Mouse (Mus musculus) embryo, embryonic 10 days (tissue): ENCODE results near the gene Jmy.
A peak's percentile ranks its signal among the peaks of the same experiment; 100 is the strongest.
"Not testable (repeated sequence)": the region's sequence is repeated elsewhere in the genome, so short reads cannot be mapped to it uniquely, and the experiment has no call there.

ENCODE experiments used
- DNase-seq: peaks from one replicate; pipeline ENCODE4 v3.0.0-alpha.2; 2015; ENCODE audit warnings: low spot score

Gene Jmy

DNA sequence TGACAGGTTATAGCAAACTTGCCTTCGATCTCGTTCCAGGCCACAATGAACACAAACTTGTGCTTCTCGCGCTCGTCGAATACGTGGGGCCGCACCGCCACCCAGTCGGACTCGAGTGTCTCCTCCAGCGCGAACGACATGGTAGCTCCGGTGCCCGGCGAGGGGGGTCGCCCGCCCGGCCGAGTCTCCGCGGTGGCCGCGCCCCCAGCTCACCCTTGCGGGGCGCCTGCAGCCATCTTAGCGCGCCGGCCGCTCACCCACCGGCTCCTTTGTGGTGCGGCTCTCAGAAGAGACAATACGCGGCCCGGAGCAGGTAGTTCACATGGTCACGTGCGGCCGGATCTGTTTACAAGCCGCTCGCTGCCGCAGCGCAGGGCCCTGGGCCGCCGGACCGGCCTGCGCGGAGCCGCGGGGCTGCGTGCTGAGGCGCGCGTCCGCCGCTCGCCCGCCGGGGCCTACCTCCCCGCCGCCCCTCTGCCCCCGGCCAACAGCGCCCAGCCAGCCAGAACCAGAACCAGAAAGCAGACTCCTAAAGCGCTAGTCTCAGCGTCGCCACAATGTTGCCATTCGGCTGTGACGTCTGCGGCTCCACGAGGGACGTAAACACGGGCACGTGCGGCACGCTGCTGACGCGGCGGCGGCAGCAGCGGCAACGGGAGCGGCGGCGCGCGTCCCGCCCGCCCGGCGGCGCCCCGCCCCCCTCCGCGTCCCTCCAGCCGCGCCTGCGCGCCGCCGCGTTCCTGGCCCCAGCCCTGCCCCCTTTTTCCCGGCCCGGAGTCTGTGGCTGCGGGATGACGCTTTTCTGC, at the start of gene Jmy:
Jmy (minus strand) TSS at position 642 of the 806 bp plus-strand sequence.
- peak; percentile 91 for DNase-seq

DNA sequence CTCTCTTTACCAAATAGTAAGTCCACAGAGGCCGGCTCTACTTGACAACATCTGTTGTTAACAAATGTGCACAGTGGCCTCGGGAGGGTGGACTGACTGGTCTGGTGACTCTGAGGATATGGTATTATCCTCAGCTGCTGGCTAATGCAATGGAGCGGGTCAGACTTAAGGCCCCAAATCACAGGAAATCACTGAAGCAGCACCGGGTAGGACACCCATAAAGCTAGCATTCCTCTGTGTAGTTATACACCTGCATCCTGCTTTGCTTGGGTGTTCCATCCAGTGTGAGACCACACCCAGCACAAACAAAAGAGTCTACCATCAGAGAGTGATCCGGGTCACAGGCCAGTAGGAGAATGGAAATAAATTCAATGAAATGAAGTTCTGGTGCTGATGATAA, 48.0 kb upstream of the Jmy start:
- DNase-seq: no peak

DNA sequence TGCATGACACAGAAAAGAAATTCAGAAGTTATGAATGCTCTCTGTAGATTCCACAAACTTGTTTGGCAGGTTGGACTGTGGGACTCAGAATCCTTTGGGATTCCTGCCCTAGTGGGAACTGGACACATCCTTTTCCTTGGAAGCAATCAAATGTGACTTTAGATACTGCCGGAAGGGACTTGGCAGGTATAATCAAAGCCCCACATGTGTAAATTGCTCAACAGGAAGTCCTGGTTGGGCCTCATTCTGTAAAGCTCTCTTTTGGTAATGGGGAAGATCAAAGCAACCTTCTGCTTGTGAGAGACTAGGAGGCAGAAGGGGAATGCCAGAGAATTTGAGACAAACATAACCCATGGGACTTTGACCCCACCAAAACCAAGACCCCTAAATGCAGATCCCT, 46.4 kb upstream of the Jmy start:
- no peak for DNase-seq

DNA sequence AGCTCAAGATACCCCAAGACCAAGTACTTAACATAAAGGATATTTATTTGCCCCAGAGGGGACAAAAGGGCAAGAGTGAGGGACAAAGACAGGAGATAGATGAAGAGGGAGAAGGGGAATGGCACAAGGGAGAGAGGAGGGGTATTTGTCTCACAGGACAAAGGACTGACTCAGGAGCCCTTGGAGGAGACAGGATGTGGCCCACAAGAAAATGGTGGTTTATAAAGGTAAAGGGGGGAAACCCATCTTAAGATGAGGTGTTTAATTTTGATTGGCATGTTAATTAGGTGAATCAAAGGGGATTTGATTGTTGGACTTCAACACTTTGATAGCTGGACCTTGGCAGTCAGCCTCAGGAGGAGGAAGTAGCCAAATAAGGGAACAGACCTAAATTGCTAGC, 44.7 kb upstream of the Jmy start:
- no peak for DNase-seq

DNA sequence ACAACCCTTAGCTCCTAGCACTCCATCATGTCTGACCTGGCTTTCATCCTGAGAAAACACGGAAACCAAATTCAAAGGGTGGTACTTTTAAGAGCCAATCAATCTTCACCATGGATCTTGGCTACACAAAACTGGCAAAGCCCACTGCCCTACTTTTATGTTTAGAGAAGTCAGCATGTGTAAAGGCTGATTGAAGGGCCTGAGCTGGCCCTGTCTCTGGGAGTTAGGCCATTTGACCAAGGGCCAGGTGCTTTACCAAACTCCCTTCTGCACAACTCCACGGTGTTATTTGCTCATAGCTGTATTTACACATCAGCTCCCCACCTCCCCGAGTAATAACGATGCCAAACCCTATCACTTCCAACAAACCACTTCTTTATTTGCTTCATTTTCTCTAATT, 39.7 kb upstream of the Jmy start:
- no peak for DNase-seq

DNA sequence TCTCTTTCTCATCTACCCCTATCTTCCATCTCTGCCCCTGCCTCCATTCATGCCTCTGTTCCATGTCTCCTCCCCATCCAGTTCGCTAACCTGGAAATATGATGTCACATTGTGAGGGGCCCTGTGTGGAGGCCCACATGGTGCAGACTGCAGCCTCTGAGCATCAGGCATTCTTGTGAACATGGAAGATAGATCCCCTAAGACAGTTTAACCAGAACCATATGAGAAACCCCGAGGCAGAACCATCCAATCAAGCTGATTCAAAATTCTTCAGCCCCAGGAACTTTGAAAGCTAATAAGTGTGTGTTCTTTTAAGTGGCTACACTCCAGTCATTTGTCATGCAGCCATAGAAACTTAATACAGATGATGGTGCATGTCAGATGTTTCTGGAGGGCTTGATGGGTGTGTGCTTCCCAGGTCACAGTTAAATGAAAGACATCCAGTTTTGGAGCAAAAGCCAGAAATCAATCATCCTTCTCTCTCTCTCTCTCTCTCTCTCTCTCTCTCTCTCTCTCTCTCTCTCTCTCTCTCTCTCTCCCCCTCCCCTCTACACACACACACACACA, 19.2 kb upstream of the Jmy start:
- peak; percentile 9 for DNase-seq

DNA sequence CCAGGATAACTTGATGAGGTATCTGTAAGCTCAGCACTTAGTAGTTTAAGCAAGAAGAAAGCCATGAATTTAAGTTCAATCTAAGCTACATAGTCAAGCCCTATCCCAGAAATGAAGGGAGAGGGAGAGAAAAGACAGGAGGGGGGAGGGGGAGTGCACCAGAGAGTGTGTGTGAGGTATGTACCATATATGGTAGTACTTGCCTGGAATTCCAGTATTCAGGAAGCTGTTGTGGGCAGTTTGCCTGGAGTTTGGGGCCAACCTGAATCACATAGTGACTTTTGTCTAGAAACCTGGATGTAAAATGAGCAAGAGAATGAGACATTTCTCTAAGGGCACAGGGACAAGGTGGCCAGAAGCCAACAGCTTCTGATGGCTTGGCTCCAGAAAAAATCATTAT, 17.6 kb upstream of the Jmy start:
- no peak for DNase-seq

DNA sequence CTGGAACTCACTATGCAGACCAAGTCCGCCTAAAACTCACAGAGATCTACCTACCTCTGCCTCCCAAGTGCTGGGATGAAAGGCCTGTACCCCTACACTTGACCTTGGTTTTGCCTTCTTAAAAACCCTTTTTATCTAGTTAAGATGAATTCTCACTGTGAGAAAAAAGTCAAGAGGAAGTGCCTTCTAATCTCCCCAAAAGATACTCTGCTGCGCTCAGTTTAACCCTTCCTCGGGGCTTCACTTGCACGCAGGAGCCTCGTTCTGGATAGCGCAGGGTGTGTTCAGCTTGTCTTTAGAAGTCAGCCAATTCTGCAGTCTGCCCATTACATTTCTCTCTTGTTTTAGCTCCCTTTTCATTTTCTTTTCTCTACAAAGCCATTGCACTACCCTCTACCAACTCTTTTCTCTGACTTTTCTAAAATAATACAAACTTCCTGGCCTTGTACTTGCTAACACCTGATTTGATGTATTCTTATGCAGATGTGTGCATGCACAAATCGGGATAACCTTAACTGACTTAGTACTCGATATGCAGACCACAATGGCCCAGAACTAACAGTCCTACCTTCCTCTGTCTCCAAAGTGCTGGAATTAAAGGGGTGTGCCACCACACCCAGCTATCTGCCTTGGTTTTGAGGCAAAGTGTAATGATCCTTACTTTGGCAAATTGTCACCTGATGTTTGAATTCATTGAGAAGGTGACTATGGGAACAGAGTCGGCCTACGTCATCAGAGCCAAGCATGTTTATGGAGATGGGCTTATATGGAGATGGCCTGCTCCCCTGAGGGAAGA, 14.6 kb upstream of the Jmy start:
- DNase-seq: no peak

DNA sequence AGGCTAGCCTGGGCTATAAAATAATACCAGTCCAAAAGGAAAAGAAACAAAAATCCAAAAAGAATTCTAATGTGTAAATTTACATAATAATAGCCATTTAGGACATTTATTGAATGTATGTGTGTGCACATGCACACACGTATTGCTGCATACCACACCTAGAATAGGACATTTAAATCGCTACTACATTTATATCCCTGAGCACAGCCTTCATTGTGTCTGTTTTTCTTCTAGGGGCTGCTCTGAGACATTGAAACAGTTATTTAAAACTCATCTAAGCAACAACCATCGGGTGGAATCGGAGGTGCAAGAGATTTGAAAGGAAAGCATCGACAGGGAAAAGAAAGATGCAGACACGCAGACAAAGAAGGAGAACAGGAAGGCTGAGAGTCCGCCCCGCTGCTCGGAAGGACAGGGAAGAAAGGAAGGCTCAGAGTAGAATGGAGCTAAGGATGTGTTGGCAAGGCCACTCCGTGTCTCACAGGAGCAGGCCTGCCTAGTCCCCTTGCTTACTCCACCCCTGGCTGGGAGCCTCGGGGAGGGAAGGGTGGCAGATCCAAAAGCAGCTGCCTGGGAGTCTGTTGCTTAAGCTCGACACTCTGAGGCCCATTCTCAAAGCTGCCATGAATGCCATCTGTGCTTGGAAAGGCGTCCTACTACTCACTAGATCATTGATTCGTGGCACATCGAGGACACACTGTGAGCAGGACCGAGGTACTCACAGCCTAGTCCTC, 11.0 kb upstream of the Jmy start:
- no peak for DNase-seq

DNA sequence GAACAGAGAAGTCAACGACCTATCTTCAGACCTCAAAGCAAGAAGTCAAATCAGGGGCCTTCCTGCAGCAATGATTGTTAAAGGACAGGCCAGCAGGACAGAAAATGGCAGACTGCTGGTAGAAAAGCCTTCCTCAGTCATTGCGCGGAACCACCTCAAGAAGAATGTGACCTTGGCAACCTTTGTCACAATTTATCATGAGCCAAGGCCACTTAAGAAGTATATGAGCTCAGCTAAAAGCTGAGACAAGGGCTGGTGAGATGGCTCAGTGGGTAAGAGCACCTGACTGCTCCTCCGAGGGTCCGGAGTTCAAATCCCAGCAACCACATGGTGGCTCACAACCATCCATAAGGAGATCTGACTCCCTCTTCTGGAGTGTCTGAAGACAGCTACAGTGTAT, 7.3 kb upstream of the Jmy start:
- not testable (repeated sequence) for DNase-seq

DNA sequence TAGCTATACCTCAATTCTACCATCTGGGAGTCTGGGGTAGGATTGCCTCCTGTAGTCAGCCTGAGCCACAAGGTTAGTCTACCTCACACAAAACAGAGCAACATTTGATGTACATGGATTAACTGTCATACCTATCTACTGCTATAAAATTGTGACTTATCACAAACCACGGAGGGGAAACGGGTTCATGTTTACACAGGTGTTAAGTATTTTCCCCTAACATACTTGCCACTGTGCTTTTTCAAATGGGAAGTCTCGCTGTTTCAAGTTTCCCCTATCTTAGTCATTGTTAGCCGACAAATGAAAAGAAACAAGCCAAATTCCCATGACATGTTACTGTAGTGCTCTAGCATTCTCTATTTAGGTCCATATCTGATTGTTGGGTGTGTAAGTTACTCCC, 2.1 kb upstream of the Jmy start:
- DNase-seq: no peak

DNA sequence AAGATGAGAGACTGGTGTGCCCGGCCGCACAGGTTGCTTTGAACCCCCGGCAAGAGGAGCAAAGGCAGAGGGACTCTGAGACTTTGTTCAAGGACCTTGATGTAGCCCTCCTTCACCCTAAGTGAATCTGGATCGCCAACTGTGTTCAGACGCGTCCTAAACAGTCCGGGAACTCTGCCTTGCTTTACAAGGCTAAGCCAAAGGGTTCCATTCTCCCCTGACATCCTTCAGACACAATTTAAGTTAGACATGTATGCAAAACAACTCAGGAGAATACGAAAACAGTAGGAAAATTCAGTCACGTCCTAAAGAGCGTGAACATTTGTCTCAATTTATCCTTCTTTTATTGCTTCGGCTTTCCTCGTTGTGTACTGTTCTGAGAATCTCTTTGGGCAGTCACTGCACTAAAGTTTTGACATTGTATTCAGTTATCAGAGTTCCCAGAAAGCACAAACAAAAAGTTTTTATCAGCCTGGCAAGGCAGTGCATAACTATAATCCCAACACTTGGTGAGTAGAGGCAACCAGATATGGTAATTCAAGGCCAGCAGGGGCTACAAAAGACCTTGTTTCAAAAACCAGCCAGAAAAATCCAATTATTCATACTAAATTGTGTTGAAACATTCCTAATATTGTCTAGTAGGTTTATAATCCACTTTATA, 495 bp upstream of the Jmy start:
- no peak for DNase-seq

DNA sequence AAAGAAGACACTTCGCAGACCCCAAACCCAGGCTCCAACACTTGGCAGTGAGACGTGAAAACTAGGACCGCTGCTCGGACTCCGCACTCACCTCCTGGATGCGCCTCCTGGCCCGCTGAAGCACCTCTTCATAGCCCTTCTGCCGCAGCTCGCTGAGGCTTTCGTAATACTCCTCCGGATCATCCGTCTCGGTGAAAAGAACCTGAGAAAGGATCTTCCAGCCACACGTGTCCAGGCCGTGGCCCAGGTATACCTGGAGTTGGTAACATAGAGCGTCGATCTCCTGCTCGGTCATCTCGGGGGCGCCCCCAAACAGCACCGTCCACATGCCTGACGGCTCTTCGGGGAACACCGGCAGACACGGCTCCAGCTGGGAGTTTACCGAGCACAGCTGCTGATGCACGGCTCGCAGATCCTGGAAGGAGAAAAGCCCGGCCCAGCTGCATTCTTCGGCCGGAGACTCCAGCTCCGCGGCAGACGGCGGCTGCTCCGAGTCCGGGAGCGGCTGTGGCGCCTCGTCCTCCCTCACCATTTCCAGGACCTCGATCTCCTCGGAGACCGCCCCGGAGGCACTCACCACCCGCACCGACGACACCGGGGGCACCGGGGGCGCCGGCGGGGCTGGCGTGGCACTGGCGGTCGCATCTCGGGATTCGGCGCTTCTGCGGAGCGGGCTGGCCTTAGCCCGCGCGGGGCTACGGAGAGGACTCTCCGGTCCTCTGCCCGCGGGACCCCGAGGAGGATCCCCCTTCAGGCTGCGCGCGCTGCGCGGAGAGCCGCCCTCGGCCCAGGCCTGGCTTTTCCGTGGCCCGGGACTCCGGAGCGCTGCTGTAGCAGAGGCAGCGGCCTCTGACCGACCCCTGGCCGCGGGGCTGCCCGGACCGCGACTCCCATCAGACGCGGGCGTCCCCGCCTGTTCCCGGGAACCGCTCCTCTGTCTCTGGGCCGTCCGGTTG, 1.1 kb downstream of the Jmy start:
- peak; percentile 52 for DNase-seq

DNA sequence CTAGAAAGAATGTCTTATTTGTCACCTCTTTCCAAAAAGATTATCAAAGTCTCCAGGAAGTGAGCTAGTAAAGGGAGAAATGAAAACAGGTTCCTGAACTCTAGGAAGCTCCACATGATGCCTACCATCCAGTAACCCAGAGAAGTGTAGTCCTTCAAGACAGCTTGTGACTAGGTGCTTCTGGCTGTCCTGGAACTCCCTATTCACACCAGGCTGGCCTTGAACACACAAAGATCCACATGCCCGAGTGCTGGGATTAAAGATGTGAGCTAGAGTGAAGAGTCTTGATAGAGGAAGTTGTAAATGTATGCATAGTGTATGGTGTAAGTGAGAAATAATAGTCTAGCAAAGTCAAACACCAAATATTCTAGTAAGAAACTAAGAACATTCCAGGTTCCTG, 2.6 kb downstream of the Jmy start:
- peak; percentile 9 for DNase-seq

DNA sequence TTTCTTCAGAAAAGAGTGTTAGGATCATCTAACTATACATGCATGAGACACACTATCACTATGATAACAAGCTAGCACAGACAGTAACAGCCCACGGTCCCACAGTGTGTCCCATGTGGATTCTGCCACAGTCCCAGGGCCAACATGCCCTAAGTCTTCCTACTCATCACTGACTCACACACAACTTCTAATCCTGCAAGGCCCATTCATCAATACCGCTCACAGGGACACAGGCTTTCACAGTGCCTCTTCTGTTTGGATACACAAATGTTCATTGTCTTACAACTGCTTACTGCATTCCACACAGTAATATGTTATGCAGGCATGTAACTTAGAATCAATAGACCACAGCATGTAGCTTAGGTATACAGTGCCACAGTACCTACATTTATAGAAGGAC, 11.1 kb downstream of the Jmy start:
- DNase-seq: no peak

DNA sequence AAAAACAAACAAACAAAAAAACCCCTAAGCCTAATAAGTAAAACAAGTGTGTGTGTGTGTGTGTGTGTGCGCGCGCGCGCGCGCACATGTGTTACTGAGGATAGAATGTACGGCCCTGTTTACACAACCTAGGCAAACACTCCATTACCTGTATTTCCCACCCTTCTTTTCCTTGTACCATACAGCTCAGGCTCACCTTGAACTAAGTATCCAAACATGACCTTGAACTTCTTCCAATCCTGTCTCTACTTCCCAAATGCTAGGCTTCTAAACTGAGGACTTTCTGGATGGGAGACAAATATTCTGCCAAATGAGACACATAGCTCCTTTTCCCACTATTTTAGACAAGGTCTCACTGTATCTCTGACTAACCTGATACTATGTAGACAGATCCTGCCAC, 11.9 kb downstream of the Jmy start:
- no peak for DNase-seq

DNA sequence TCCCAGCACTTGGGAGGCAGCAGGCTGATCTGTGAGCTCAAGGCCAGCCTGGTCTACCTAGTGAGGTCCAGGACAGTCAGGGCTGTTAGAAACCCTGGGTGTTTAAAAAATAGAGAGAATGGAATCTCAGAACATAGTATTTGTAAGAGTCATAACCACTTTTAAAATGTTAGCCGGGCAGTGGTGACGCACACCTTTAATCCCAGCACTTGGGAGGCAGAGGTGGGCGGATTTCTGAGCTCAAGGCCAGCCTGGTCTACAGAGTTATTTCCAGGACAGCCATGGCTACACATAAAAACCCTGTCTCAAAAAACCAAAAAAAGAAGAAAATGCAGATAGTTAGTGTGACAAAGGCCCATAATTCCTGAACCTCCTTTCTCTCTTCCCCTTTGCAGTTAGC, 15.3 kb downstream of the Jmy start:
- DNase-seq: no peak

DNA sequence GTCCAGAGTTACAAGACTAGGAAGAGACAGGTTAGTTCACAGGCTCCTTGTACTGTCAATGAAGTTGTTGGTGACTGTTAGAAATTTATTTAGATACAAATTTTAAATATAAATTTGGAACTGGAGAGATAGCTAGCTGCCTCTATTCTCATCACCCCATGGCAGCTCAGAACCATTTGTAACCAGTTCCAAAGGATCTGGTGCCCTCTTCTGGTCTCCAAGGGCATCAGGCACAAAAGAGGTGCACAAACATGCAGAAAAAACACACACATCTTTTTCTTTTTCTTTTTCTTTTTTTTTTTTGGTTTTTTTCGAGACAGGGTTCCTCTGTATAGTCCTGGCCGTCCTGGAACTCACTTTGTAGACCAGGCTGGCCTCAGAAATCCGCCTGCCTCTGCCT, 18.5 kb downstream of the Jmy start:
- DNase-seq: no peak

DNA sequence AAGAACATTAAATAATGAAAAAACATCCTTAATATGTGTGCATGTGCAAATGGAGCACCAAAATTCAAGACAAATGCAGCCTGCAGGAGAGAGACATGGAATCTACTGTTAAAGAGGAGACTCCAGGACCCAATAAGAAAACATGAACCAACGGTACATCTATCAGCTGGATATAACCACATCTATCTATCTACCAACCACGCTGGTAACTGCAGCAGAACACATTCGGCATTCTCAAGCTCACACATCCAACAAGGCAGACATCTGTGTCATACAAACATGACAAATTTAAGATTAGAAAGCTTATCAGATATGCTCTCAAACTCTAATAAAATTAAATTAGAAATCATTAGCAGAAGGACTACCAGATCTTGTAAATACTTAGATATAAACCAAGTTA, 21.3 kb downstream of the Jmy start:
- DNase-seq: no peak

DNA sequence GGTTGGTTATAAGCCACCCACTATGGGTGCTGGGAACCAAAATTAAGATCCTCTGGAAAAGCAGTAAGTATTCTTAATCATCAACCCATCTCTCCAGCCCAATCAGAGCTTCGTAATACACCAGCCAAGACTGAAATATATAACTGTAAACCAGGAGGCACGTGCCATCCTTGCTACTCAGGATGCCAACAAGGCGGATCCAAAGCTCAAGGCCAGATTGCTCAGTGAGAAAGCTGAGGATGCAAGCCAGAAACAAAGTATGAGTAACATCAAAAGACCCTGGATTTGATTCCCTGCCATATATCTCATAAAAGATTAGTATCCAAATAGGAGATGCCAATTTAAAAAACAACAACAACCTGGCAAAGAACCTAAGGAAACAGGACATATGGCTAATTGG, 31.3 kb downstream of the Jmy start:
- DNase-seq: no peak

DNA sequence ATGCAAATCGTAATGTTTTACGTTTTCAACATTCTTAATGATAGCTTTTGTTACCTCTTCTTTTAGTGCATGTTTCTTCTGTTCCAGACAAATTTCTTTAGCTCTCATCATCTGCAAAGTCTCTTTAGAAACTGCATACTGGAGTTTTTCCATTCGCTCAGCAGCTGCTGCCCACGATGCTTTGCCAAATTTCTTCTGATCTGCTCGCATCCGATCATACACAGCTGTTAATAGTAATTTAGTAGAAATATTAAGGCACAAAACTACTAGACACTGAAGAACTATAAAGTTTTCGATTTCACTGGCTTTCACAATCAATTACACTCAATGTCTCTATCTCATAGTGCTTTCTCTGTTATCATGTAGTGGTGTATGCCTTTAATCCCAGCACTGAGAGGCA, 40.0 kb downstream of the Jmy start:
- DNase-seq: no peak
